Mouse (Mus musculus): ENCODE data around the gene Kcnc3.
A peak's percentile ranks its signal among the peaks of the same experiment; 100 is the strongest.

Kcnc3 gene

GRCm38 (mm10) chr7:44596996-44597538 lies 6.6 kb downstream of the Kcnc3 start:
- no peak for DNase-seq (ENCODE audit: low read depth, low spot score)

GRCm38 (mm10) chr7:44597666-44598065 lies 7.2 kb downstream of the Kcnc3 start:
- DNase-seq (ENCODE audit: low read depth, low spot score), result no peak

- no peak for DNase-seq (ENCODE audit: low read depth, low spot score)
Measured at GRCm38 (mm10) chr7:44598336-44598735, 7.9 kb downstream of the Kcnc3 start.

GRCm38 (mm10) chr7:44600691-44601262 lies 10.3 kb downstream of the Kcnc3 start:
- no peak for DNase-seq (ENCODE audit: low read depth, low spot score)

GRCm38 (mm10) chr7:44601646-44602045 lies 11.2 kb downstream of the Kcnc3 start:
- no peak for DNase-seq (ENCODE audit: low read depth, low spot score)

GRCm38 (mm10) chr7:44602443-44602842 lies 12.0 kb downstream of the Kcnc3 start:
- no peak for DNase-seq (ENCODE audit: low read depth, low spot score)

GRCm38 (mm10) chr7:44603186-44603855 lies 12.9 kb downstream of the Kcnc3 start:
- no peak for DNase-seq (ENCODE audit: low read depth, low spot score)

GRCm38 (mm10) chr7:44604139-44604606 lies 13.7 kb downstream of the Kcnc3 start:
- peak; percentile 63 for DNase-seq (ENCODE audit: low read depth, low spot score)

GRCm38 (mm10) chr7:44604619-44605018 lies 14.2 kb downstream of the Kcnc3 start:
- no peak for DNase-seq (ENCODE audit: low read depth, low spot score)

GRCm38 (mm10) chr7:44605436-44605835 lies 15.0 kb downstream of the Kcnc3 start:
- DNase-seq (ENCODE audit: low read depth, low spot score), result no peak

GRCm38 (mm10) chr7:44606171-44606901 lies 15.9 kb downstream of the Kcnc3 start:
- DNase-seq (ENCODE audit: low read depth, low spot score), result no peak

- DNase-seq (ENCODE audit: low read depth, low spot score), result no peak
Measured at GRCm38 (mm10) chr7:44612192-44612591, 21.7 kb downstream of the Kcnc3 start.

- no peak for DNase-seq (ENCODE audit: low read depth, low spot score)
Measured at GRCm38 (mm10) chr7:44614041-44614688, 23.7 kb downstream of the Kcnc3 start.

- no peak for DNase-seq (ENCODE audit: low read depth, low spot score)
Measured at GRCm38 (mm10) chr7:44615309-44615708, 24.8 kb downstream of the Kcnc3 start.

- no peak for DNase-seq (ENCODE audit: low read depth, low spot score)
Measured at GRCm38 (mm10) chr7:44615987-44616386, 25.5 kb downstream of the Kcnc3 start.

- DNase-seq (ENCODE audit: low read depth, low spot score), result no peak
Measured at GRCm38 (mm10) chr7:44617059-44617458, 26.6 kb downstream of the Kcnc3 start.

- no peak for DNase-seq (ENCODE audit: low read depth, low spot score)
Measured at GRCm38 (mm10) chr7:44623714-44624542, 33.5 kb downstream of the Kcnc3 start.

- DNase-seq (ENCODE audit: low read depth, low spot score), result no peak
Measured at GRCm38 (mm10) chr7:44624543-44624826, 34.0 kb downstream of the Kcnc3 start.

- no peak for DNase-seq (ENCODE audit: low read depth, low spot score)
Measured at GRCm38 (mm10) chr7:44624828-44625227, 34.4 kb downstream of the Kcnc3 start.

GRCm38 (mm10) chr7:44625241-44626067 lies 35.0 kb downstream of the Kcnc3 start:
- DNase-seq (ENCODE audit: low read depth, low spot score), result no peak

- DNase-seq (ENCODE audit: low read depth, low spot score), result no peak
Measured at GRCm38 (mm10) chr7:44626068-44626385, 35.6 kb downstream of the Kcnc3 start.

All from forelimb bud, embryonic 11.5 days (tissue).